Mouse (Mus musculus): ENCODE data around the gene Vwa8. TPM values are rescaled to one million over a fixed set of nuclear protein-coding genes. Genes with fewer than 3 reads are reported as not detected.
A peak's percentile ranks its signal among the peaks of the same experiment; 100 is the strongest.

The Vwa8 gene
- total and polyA plus RNA-seq, 3 experiments = 4.5 to 35.4 (median 18.5) TPM

GRCm38 (mm10) chr14:78849961-78850578, 1.2 kb downstream of the Vwa8 start:
- Histone ChIP-seq H3K4me1 (ENCODE audit: insufficient read depth, low read depth, low read length) (peaks cover 30% of the 10 kb centered on the region), H3K4me3 (ENCODE audit: low read depth, low read length) (peak overlapping the region; percentile 97; the same call in 1 of the 2 replicates)

GRCm38 (mm10) chr14:78850666-78851065, 1.8 kb downstream of the Vwa8 start:
- ATAC-seq (ENCODE audit: extremely low read depth, insufficient number of reproducible peaks, low FRiP score, poor library complexity, severe bottlenecking) (no peak), DNase-seq (ENCODE audit: low spot score) (no peak)
- H3K27me3 ChIP-seq (ENCODE audit: insufficient read depth, low read length) = no peaks in the 10 kb centered on the region
- peaks cover 30% of the 10 kb centered on the region for H3K4me1 ChIP-seq (ENCODE audit: insufficient read depth, low read depth, low read length)
- H3K9me3 ChIP-seq (replicated peaks) = no peaks in the 10 kb centered on the region
- TF ChIP-seq CTCF (IDR thresholded peaks at IDR 0.05; ENCODE audit: low read depth, low read length) = no peak
- TF ChIP-seq GATA2 (IDR thresholded peaks at IDR 0.05; ENCODE audit: borderline replicate concordance, low read depth, low read length) = no peak
- TF ChIP-seq TAL1 (conservative IDR thresholded peaks at IDR 0.05; ENCODE audit: low read depth, low read length) = no peak
- TF ChIP-seq POLR2AphosphoS5 (IDR thresholded peaks at IDR 0.05; ENCODE audit: insufficient replicate concordance, low read depth, low read length) = no peak
- no peak for TF ChIP-seq GATA1 (IDR thresholded peaks at IDR 0.05; ENCODE audit: borderline replicate concordance, low read length)
- no peak overlapping the region for H3K4me3 ChIP-seq (ENCODE audit: low read depth, low read length)
- peaks cover 7% of the 10 kb centered on the region for H3K36me3 ChIP-seq (replicated peaks)

More at GRCm38 (mm10) chr14:78849961-78850578, 1.2 kb downstream of the Vwa8 start:
- Histone ChIP-seq H3K27me3 (ENCODE audit: insufficient read depth, low read length) (no peaks in the 10 kb centered on the region), H3K9me3 (replicated peaks) (no peaks in the 10 kb centered on the region), H3K36me3 (replicated peaks) (peaks cover 7% of the 10 kb centered on the region)
- peak; percentile 15 for ATAC-seq (ENCODE audit: extremely low read depth, insufficient number of reproducible peaks, low FRiP score, poor library complexity, severe bottlenecking)
- no peak for DNase-seq (ENCODE audit: low spot score)
- peak; percentile 39 for TF ChIP-seq TAL1 (conservative IDR thresholded peaks at IDR 0.05; ENCODE audit: low read depth, low read length)
- TF ChIP-seq GATA2 (IDR thresholded peaks at IDR 0.05; ENCODE audit: borderline replicate concordance, low read depth, low read length) = no peak

GRCm38 (mm10) chr14:78851366-78851765, 2.5 kb downstream of the Vwa8 start:
- H3K9me3 ChIP-seq (replicated peaks) = no peaks in the 10 kb centered on the region
- ATAC-seq (ENCODE audit: extremely low read depth, insufficient number of reproducible peaks, low FRiP score, poor library complexity, severe bottlenecking) (no peak), DNase-seq (ENCODE audit: low spot score) (no peak)
- no peak for TF ChIP-seq POLR2AphosphoS5 (IDR thresholded peaks at IDR 0.05; ENCODE audit: insufficient replicate concordance, low read depth, low read length)
- TF ChIP-seq GATA2 (IDR thresholded peaks at IDR 0.05; ENCODE audit: borderline replicate concordance, low read depth, low read length) = no peak
- no peak for TF ChIP-seq CTCF (IDR thresholded peaks at IDR 0.05; ENCODE audit: low read depth, low read length)
- no peak for TF ChIP-seq TAL1 (conservative IDR thresholded peaks at IDR 0.05; ENCODE audit: low read depth, low read length)
- TF ChIP-seq GATA1 (IDR thresholded peaks at IDR 0.05; ENCODE audit: borderline replicate concordance, low read length) = no peak
- no peaks in the 10 kb centered on the region for H3K27me3 ChIP-seq (ENCODE audit: insufficient read depth, low read length)
- peaks cover 30% of the 10 kb centered on the region for H3K4me1 ChIP-seq (ENCODE audit: insufficient read depth, low read depth, low read length)
- no peak overlapping the region for H3K4me3 ChIP-seq (ENCODE audit: low read depth, low read length)
- peaks cover 7% of the 10 kb centered on the region for H3K36me3 ChIP-seq (replicated peaks)

GRCm38 (mm10) chr14:78852401-78853246, 3.8 kb downstream of the Vwa8 start:
- Histone ChIP-seq H3K4me1 (ENCODE audit: insufficient read depth, low read depth, low read length) (peaks cover 30% of the 10 kb centered on the region), H3K4me3 (ENCODE audit: low read depth, low read length) (no peak overlapping the region), H3K9me3 (replicated peaks) (no peaks in the 10 kb centered on the region), H3K36me3 (replicated peaks) (peaks cover 7% of the 10 kb centered on the region), H3K27me3 (ENCODE audit: insufficient read depth, low read length) (no peaks in the 10 kb centered on the region)
- DNase-seq (ENCODE audit: low spot score) (no peak), ATAC-seq (ENCODE audit: extremely low read depth, insufficient number of reproducible peaks, low FRiP score, poor library complexity, severe bottlenecking) (no peak)
- TF ChIP-seq TAL1 (conservative IDR thresholded peaks at IDR 0.05; ENCODE audit: low read depth, low read length) (no peak), GATA1 (IDR thresholded peaks at IDR 0.05; ENCODE audit: borderline replicate concordance, low read length) (no peak), POLR2AphosphoS5 (IDR thresholded peaks at IDR 0.05; ENCODE audit: insufficient replicate concordance, low read depth, low read length) (no peak), CTCF (IDR thresholded peaks at IDR 0.05; ENCODE audit: low read depth, low read length) (no peak), GATA2 (IDR thresholded peaks at IDR 0.05; ENCODE audit: borderline replicate concordance, low read depth, low read length) (no peak)

- Histone ChIP-seq H3K4me3 (ENCODE audit: low read depth, low read length) (no peak overlapping the region), H3K36me3 (replicated peaks) (no peaks in the 10 kb centered on the region), H3K27me3 (ENCODE audit: insufficient read depth, low read length) (no peaks in the 10 kb centered on the region), H3K4me1 (ENCODE audit: insufficient read depth, low read depth, low read length) (no peaks in the 10 kb centered on the region), H3K9me3 (replicated peaks) (peaks cover 6% of the 10 kb centered on the region; the same call in 1 of the 2 replicates)
- TF ChIP-seq GATA1 (IDR thresholded peaks at IDR 0.05; ENCODE audit: borderline replicate concordance, low read length) (no peak), TAL1 (conservative IDR thresholded peaks at IDR 0.05; ENCODE audit: low read depth, low read length) (no peak), CTCF (IDR thresholded peaks at IDR 0.05; ENCODE audit: low read depth, low read length) (no peak), POLR2AphosphoS5 (IDR thresholded peaks at IDR 0.05; ENCODE audit: insufficient replicate concordance, low read depth, low read length) (no peak), GATA2 (IDR thresholded peaks at IDR 0.05; ENCODE audit: borderline replicate concordance, low read depth, low read length) (no peak)
- DNase-seq (ENCODE audit: low spot score) (no peak), ATAC-seq (ENCODE audit: extremely low read depth, insufficient number of reproducible peaks, low FRiP score, poor library complexity, severe bottlenecking) (no peak)
Observed at GRCm38 (mm10) chr14:78861156-78861555, 12.3 kb downstream of the Vwa8 start.

- Histone ChIP-seq H3K27me3 (ENCODE audit: insufficient read depth, low read length) (no peaks in the 10 kb centered on the region), H3K9me3 (replicated peaks) (no peaks in the 10 kb centered on the region), H3K36me3 (replicated peaks) (peaks cover 23% of the 10 kb centered on the region), H3K4me3 (ENCODE audit: low read depth, low read length) (no peak overlapping the region), H3K4me1 (ENCODE audit: insufficient read depth, low read depth, low read length) (no peaks in the 10 kb centered on the region)
- TF ChIP-seq GATA1 (IDR thresholded peaks at IDR 0.05; ENCODE audit: borderline replicate concordance, low read length) (no peak), GATA2 (IDR thresholded peaks at IDR 0.05; ENCODE audit: borderline replicate concordance, low read depth, low read length) (no peak), CTCF (IDR thresholded peaks at IDR 0.05; ENCODE audit: low read depth, low read length) (no peak), TAL1 (conservative IDR thresholded peaks at IDR 0.05; ENCODE audit: low read depth, low read length) (no peak), POLR2AphosphoS5 (IDR thresholded peaks at IDR 0.05; ENCODE audit: insufficient replicate concordance, low read depth, low read length) (no peak)
- ATAC-seq (ENCODE audit: extremely low read depth, insufficient number of reproducible peaks, low FRiP score, poor library complexity, severe bottlenecking) (no peak), DNase-seq (ENCODE audit: low spot score) (no peak)
Observed at GRCm38 (mm10) chr14:78870036-78870435, 21.2 kb downstream of the Vwa8 start.
